Mouse (Mus musculus): ENCODE results near the gene Mfsd11.
"Not testable (repeated sequence)": the region's sequence is repeated elsewhere in the genome, so short reads cannot be mapped to it uniquely, and the experiment has no call there.

Mfsd11 gene

GRCm38 (mm10) chr11:116821057-116821940 lies 30.9 kb upstream of the Mfsd11 start:
- no peak for DNase-seq (ENCODE audit: low read depth, low spot score)

DNA sequence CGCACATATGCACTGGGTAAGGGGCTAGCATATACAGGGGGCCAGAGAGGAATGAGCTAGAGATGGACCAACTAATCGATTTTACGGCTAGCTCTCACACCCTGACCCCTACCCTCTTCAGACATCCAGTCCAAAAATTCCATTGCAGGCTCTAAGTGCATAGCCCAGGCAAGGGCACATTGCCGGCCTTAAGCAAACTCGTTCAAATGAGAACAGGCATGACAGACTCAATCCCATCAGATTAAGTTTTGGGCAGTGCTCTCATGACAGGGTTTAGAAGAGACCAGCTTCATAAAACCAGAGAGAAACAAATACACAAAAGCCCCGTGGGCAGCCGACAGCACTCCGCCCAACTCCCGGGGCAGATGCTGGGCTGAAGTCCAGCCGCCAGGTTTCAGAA lies 30.0 kb upstream of the Mfsd11 start:
- no peak for DNase-seq (ENCODE audit: low read depth, low spot score)

DNA sequence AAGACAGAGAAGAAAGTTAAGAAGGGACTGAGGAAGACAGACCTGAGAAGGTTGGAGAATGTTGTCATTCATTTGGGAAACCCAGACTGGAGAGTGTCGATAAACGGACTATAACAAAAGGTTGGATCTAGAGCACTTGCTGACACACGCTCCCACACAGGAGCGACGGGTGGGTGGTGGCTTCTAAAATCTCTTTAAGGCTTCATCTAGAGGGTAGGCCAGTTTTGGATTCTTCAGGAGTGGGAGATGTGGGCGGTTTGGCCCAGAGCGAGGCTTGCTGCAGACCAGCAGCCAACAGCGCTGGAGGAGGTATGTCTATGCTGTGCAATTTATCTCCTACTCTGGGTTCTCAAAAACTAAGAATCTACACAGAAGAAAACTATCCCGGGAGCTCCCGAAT lies 29.6 kb upstream of the Mfsd11 start:
- DNase-seq (ENCODE audit: low read depth, low spot score) = no peak

DNA sequence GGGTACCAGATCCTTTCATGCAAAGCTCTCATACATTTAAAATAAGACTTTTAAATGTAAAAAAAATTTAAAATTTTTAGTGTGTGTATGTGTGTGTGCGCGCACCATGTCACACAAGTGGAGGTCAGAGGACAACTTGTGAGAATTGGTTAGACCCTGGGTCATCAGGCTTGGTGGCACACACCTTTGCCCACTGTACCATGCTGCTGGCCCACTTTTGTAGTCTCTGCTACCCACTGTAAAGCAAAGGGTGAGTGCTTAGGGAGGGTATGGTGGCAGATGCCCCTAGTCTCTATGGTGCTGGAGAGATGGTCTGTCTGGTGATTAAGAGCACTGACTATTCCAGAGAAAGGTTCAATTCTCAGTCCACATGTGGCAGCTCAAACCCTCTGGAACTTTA lies 29.0 kb upstream of the Mfsd11 start:
- DNase-seq (ENCODE audit: low read depth, low spot score) = no peak

- DNase-seq (ENCODE audit: low read depth, low spot score) = not testable (repeated sequence)
Observed at GRCm38 (mm10) chr11:116823885-116824284, 28.4 kb upstream of the Mfsd11 start.

GRCm38 (mm10) chr11:116825230-116825629 lies 27.0 kb upstream of the Mfsd11 start:
- DNase-seq (ENCODE audit: low read depth, low spot score) = no peak

- DNase-seq (ENCODE audit: low read depth, low spot score) = no peak
Observed at GRCm38 (mm10) chr11:116826550-116827504, 25.4 kb upstream of the Mfsd11 start.

GRCm38 (mm10) chr11:116827534-116828165 lies 24.6 kb upstream of the Mfsd11 start, which contains the start of gene Mxra7:
Mxra7 (minus strand) TSS chr11:116828046.
- DNase-seq (ENCODE audit: low read depth, low spot score) = peak; percentile 51

- DNase-seq (ENCODE audit: low read depth, low spot score) = no peak
Observed at GRCm38 (mm10) chr11:116832172-116832685, 20.0 kb upstream of the Mfsd11 start.

GRCm38 (mm10) chr11:116834954-116835353 lies 17.3 kb upstream of the Mfsd11 start:
- DNase-seq (ENCODE audit: low read depth, low spot score) = no peak

DNA sequence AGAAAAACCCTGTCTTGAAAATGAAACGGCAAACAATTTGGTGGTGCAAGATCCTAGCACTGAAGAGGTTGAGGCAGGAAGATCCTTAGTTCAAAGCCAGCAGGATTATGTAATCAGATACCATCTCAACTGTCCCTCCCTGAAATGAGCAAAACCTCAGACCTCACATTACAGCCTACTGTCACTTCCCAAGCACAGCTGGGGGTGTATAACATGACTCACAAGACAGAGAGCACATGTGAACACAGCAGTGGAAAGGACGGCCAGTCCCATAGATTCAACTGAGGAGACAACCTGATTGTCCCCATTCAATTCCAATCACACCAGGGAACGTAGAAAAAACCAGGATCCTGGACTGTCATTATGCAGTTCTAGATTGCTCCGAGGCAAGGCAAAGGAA lies 16.0 kb upstream of the Mfsd11 start:
- no peak for DNase-seq (ENCODE audit: low read depth, low spot score)

DNA sequence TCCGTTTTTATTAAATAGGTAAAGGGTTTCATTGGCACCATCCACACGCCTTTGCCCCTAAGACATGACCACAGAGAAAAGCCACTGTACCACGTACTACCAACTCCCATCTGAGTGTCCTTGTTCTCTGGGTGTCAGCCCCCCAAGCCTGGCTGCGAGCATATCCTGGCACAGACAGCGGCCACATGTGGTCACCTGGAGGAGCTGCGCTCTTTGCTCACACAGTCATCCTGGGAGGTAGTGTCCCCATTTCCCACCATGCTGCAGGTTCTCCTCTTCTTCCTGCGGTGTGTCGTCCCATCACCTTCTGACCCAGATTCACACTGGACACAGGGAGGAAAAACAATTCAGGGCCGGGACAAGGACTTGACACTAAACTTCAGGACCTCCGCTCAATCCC lies 14.8 kb upstream of the Mfsd11 start:
- DNase-seq (ENCODE audit: low read depth, low spot score) = no peak

DNA sequence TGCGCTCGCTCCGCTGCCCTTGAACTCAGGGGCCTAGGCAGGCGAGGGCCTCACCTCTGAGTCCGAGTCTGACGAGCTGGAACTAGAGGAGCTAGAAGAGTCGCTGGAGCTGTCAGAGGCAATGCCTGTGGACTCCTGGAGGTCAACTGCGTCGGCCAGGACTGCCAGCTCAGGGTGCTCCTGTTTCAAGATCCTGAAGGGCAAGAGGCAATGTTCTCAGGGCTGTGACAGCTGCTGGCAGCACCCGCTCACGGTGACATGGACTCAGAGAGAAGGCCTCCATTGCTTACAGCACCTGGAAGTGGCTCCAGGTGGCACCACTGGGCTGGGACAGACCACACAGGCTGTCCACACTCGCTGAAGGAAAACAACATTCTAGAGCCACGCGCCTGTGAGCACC lies 13.3 kb upstream of the Mfsd11 start:
- no peak for DNase-seq (ENCODE audit: low read depth, low spot score)

DNA sequence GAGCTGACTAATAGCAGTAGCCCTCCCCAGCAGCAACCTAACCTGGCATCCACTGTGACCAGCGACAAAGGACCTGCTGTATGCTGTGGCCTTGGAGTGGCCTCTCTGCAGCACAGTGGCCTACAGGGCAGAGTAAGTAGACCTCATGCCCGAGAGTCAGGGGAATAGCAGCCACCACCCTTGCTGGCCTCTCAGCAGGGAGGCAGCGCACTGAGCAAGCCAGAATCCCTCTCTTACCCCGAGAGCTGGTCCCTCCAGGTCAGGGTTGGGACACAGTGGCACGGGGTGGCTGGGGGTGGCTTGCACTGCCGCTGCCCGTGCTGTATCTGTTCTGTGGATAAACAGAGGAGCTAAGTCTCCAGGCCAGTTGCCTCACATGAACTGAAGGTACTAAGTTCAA lies 12.6 kb upstream of the Mfsd11 start:
- no peak for DNase-seq (ENCODE audit: low read depth, low spot score)

GRCm38 (mm10) chr11:116840748-116841147 lies 11.5 kb upstream of the Mfsd11 start:
- DNase-seq (ENCODE audit: low read depth, low spot score) = no peak

DNA sequence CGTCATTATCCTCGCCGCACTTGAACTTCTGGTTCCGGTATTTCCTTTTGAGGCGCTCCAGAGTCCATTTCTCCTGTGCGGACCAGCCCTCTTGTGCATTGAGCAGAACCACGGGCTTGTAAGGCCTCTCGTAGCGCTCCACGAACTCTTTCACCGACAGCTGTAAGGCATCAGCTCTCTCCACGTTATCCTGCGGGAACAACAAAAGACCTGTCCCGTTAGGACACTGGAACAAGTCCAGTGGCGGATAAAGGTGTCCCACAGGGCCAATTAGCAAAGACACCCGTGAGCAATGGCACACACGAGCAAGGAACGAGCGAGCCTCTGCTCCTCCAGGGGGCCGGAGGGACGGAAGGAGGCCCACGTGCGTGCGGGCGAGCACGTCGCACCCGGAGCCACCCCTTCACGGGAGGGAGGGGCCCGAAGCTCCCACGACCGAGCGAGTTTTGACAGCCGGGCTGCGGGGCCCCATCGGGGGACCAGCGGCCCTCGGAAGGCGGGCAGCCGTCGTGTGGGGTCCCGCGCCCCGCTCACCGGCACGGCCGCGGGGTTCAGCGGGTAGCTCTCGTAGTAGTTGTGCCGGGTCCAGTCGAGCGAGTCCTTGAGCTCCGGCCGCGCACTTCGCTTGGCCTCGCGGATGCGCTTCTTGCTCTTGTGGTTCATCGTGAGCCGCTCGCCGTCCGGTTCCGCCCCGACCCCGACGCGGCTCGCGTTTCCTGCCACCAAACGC lies 9.5 kb upstream of the Mfsd11 start:
- peak; percentile 85 for DNase-seq (ENCODE audit: low read depth, low spot score)

- peak; percentile 98 for DNase-seq (ENCODE audit: low read depth, low spot score)
Observed at GRCm38 (mm10) chr11:116843261-116844233, 8.7 kb upstream of the Mfsd11 start, which contains the start of the genes Mettl23 and Jmjd6. Mettl23 (plus strand) TSS chr11:116843278. Jmjd6 (minus strand) TSS chr11:116843449.

DNA sequence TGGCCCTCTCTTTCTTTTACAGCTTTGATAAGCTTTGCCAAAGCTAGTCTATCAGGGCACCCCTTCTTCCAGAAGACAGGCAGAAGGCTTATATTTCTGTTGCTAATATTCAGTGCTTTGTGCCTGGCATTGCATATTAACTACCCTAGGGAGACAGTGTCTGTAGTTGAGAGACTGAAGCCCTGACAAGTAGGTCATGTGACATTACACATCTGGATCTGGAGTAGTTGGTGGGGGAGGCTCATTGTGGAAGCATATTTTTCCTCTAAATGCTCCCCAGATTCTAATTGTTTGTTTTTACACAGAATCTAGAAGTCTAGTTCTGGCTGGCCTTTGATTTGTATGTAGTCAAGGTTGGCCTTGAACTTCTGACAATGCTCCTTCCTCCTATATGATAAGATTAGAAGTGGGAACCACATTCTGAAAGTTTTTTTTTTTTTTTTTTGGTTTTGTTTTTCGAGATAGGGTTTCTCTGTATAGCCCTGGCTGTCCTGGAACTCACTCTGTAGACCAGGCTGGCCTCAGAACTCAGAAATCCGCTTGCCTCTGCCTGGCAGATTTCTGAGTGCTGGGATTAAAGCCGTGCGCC lies 5.6 kb upstream of the Mfsd11 start:
- no peak for DNase-seq (ENCODE audit: low read depth, low spot score)

Data from CD4-positive, CD25-positive, alpha-beta regulatory T cell, adult 2 months (primary cell).